In genomic region chr6:61127238-61127637, GRCm38 (mm10) we compare ENCODE assay signal across 22 mouse cellular contexts. TPM values are rescaled to one million over a fixed set of nuclear protein-coding genes. Genes with fewer than 3 reads are reported as not detected.
"Had no signal": no experiment of that assay in that cellular context is flagged by ENCODE, and none has a peak within 500 bp of the region (broad histone marks: within the 10 kb centered on the region; RNA-seq: fewer than 3 reads in every experiment).

No protein-coding gene starts in this region.

- ATAC-seq: liver, postnatal 0 days; midbrain, embryonic 16.5 days had no signal

- H3K27me3 ChIP-seq: lung, embryonic 15.5 days; midbrain, embryonic 12.5 days; neural tube, embryonic 13.5 days; neural tube, embryonic 15.5 days; stomach, embryonic 15.5 days had no signal

- H3K36me3 ChIP-seq: lung, embryonic 15.5 days; midbrain, embryonic 10.5 days; midbrain, embryonic 12.5 days; neural tube, embryonic 13.5 days; neural tube, embryonic 15.5 days; stomach, embryonic 15.5 days had no signal

- H3K4me1 ChIP-seq: lung, embryonic 15.5 days; midbrain, embryonic 10.5 days; midbrain, embryonic 12.5 days; neural tube, embryonic 13.5 days; neural tube, embryonic 15.5 days; stomach, embryonic 15.5 days had no signal

- H3K4me2 ChIP-seq: lung, embryonic 15.5 days; midbrain, embryonic 12.5 days; neural tube, embryonic 13.5 days; neural tube, embryonic 15.5 days; stomach, embryonic 15.5 days had no signal

- H3K27ac ChIP-seq: lung, embryonic 15.5 days; midbrain, embryonic 10.5 days; midbrain, embryonic 12.5 days; neural tube, embryonic 13.5 days; neural tube, embryonic 15.5 days; stomach, embryonic 15.5 days; stomach, postnatal 0 days had no signal

- H3K4me3 ChIP-seq: lung, embryonic 15.5 days; midbrain, embryonic 10.5 days; midbrain, embryonic 12.5 days; myocyte; neural tube, embryonic 13.5 days; neural tube, embryonic 15.5 days; stomach, embryonic 15.5 days had no signal

- H3K9me3 ChIP-seq: lung, embryonic 15.5 days; midbrain, embryonic 10.5 days; midbrain, embryonic 12.5 days; neural tube, embryonic 13.5 days; neural tube, embryonic 15.5 days; stomach, embryonic 15.5 days had no signal

- H3K9ac ChIP-seq: liver, postnatal 0 days; lung, embryonic 15.5 days; midbrain, embryonic 12.5 days; neural tube, embryonic 13.5 days; neural tube, embryonic 15.5 days; stomach, embryonic 15.5 days had no signal

- DNase-seq: liver, postnatal 0 days; lung, adult 2 months; lung, postnatal 10 days; lung, postnatal 4 days; midbrain, embryonic 14.5 days; retina, postnatal 1 day; right cerebral cortex, adult 18-20 months; right cerebral cortex, postnatal 25 days; right cerebral cortex, postnatal 4 days; thymus, adult 2 months; thymus, postnatal 25 days had no signal

RNA-seq across cellular contexts. Expression of gene Ccser1, which starts 52.9 kb away (rescaled TPM):
- total RNA-seq: megakaryocyte, adult 5-6 weeks; megakaryocyte-erythroid progenitor cell, adult 5-6 weeks had no signal
